ENCODE assay signal across 16 mouse cellular contexts in genomic region chr16:89848651-89849597, GRCm38 (mm10).
A peak's percentile ranks its signal among the peaks of the same experiment; 100 is the strongest.
DNase-seq lines count a peak whose midpoint lies in the region; ATAC-seq and TF ChIP-seq lines count a peak whose summit lies in the region.
"Had no signal": no experiment of that assay in that cellular context is flagged by ENCODE, and none has a peak within 500 bp of the region (broad histone marks: within the 10 kb centered on the region; RNA-seq: fewer than 3 reads in every experiment).

No protein-coding gene starts in this region.

- H3K4me1 ChIP-seq in lung, adult 2 months (ENCODE audit: control insufficient read depth, insufficient read depth, low read length): no peaks in the 10 kb centered on the region
- peaks cover 0 to 21% of the 10 kb centered on the region in 2 experiments; a peak in 2 of 4 replicates for H3K4me1 ChIP-seq in MEL (ENCODE audit: control insufficient read depth in 1 of 2, insufficient read depth in 2 of 2, low read length in 2 of 2)
- H3K4me1 ChIP-seq in olfactory bulb, adult 2 months (ENCODE audit: control insufficient read depth, insufficient read depth, low read length): peaks cover 20% of the 10 kb centered on the region
- H3K4me1 ChIP-seq in hindbrain, postnatal 0 days (ENCODE audit: insufficient read depth, low read length): no peaks in the 10 kb centered on the region
- H3K4me1 ChIP-seq in forebrain, embryonic 14.5 days (ENCODE audit: control insufficient read depth, insufficient read depth, low read length): no peaks in the 10 kb centered on the region
- H3K4me1 ChIP-seq: heart, embryonic 12.5 days; hindbrain, embryonic 15.5 days had no signal

- peaks cover 0 to 18% of the 10 kb centered on the region in 2 experiments; a peak in 2 of 4 replicates for H3K36me3 ChIP-seq in MEL (ENCODE audit: control insufficient read depth in 1 of 2, insufficient read depth in 2 of 2, low read length in 2 of 2)
- no peaks in the 10 kb centered on the region for H3K36me3 ChIP-seq in hindbrain, postnatal 0 days (ENCODE audit: insufficient read depth, low read length)
- peaks cover 2% of the 10 kb centered on the region; the same call in 1 of the 2 replicates for H3K36me3 ChIP-seq in forebrain, embryonic 14.5 days (ENCODE audit: control insufficient read depth, insufficient read depth, low read length)

- H3K9me3 ChIP-seq in MEL (replicated peaks; ENCODE audit: insufficient read depth, low read length): no peaks in the 10 kb centered on the region
- no peaks in the 10 kb centered on the region for H3K9me3 ChIP-seq in hindbrain, postnatal 0 days (ENCODE audit: low read length)
- H3K9me3 ChIP-seq in forebrain, embryonic 14.5 days (replicated peaks; ENCODE audit: control insufficient read depth, low read length): no peaks in the 10 kb centered on the region; the same call in 1 of the 2 replicates
- H3K9me3 ChIP-seq: heart, embryonic 12.5 days; hindbrain, embryonic 15.5 days had no signal

- H3K79me2 ChIP-seq in MEL (ENCODE audit: control insufficient read depth, insufficient read depth, low read length, poor library complexity): no peaks in the 10 kb centered on the region

- no peaks in the 10 kb centered on the region for H3K27me3 ChIP-seq in MEL (ENCODE audit: control insufficient read depth in 1 of 2, insufficient read depth in 2 of 2, low read length in 2 of 2)
- no peaks in the 10 kb centered on the region for H3K27me3 ChIP-seq in hindbrain, postnatal 0 days (ENCODE audit: insufficient read depth, low read length)
- H3K27me3 ChIP-seq in forebrain, embryonic 14.5 days (replicated peaks; ENCODE audit: control insufficient read depth, insufficient read depth, low read length): no peaks in the 10 kb centered on the region
- H3K27me3 ChIP-seq: heart, embryonic 12.5 days; hindbrain, embryonic 15.5 days; neural tube, embryonic 13.5 days had no signal

- H3K27ac ChIP-seq in MEL (ENCODE audit: control insufficient read depth, low read depth, low read length): peak overlapping the region; percentile 82
- H3K27ac ChIP-seq in olfactory bulb, adult 2 months (ENCODE audit: insufficient read depth, low read depth, low read length): 0 out of 2 replicates have a peak overlapping the region, but pooled peaks have one; percentile 6
- no peak overlapping the region for H3K27ac ChIP-seq in hindbrain, postnatal 0 days
- no peak overlapping the region for H3K27ac ChIP-seq in forebrain, embryonic 14.5 days (ENCODE audit: low read depth, low read length)
- H3K27ac ChIP-seq: hindbrain, embryonic 15.5 days; left cerebral cortex, adult 2 months; neural tube, embryonic 13.5 days had no signal

- peak overlapping the region; percentile 22; the same call in 1 of the 2 replicates for H3K9ac ChIP-seq in MEL (ENCODE audit: control insufficient read depth, low read depth, low read length, poor library complexity, severe bottlenecking)
- no peak overlapping the region for H3K9ac ChIP-seq in hindbrain, postnatal 0 days (replicated peaks; ENCODE audit: low read length)
- H3K9ac ChIP-seq in forebrain, embryonic 14.5 days (ENCODE audit: low read length): no peak overlapping the region
- H3K9ac ChIP-seq: heart, embryonic 12.5 days; hindbrain, embryonic 15.5 days; lung, embryonic 14.5 days; neural tube, embryonic 13.5 days had no signal

- peak; percentile 17 for DNase-seq in lung, adult 18-20 months
- no peak for DNase-seq in lung, adult 2 months
- DNase-seq in MEL (ENCODE audit: low read depth, low spot score): peak; percentile 90
- peak; percentile 82 for DNase-seq in induced T-regulatory cell, adult 2 months (ENCODE audit: low read depth)
- DNase-seq in hindbrain, postnatal 0 days (ENCODE audit: low spot score): no peak
- DNase-seq in forebrain, embryonic 14.5 days (ENCODE audit: low spot score): no peak
- no peak for DNase-seq in retina, embryonic 14.5 days (ENCODE audit: low spot score)
- DNase-seq: kidney, postnatal 4 days; lung, embryonic 14.5 days had no signal

- TF ChIP-seq EP300 in MEL (IDR thresholded peaks at IDR 0.05; ENCODE audit: low read depth in 1 of 2, low read length in 2 of 2): peak; percentile 82 to 84

- 81% methylated on average over 19 of the region's 19 CpGs for WGBS in lung, adult 2 months
- WGBS in olfactory bulb, adult 2 months: 64% methylated on average over 19 of the region's 19 CpGs
- 91% methylated on average over 19 of the region's 19 CpGs for WGBS in hindbrain, postnatal 0 days
- WGBS in forebrain, embryonic 14.5 days: 94% methylated on average over 19 of the region's 19 CpGs

- no peak for TF ChIP-seq POLR2A in lung, adult 2 months (IDR thresholded peaks at IDR 0.05; ENCODE audit: borderline replicate concordance, extremely low read depth, low read depth, low read length)
- no peak for TF ChIP-seq POLR2A in MEL (IDR thresholded peaks at IDR 0.05; ENCODE audit: control insufficient read depth in 1 of 2, insufficient read depth in 1 of 2, low read depth in 1 of 2, low read length in 2 of 2, poor library complexity in 1 of 2)
- TF ChIP-seq POLR2A in olfactory bulb, adult 2 months (IDR thresholded peaks at IDR 0.05; ENCODE audit: insufficient read depth, low read depth, low read length): no peak

- TF ChIP-seq RAD21 in MEL (IDR thresholded peaks at IDR 0.05; ENCODE audit: low read depth, low read length): no peak

- no peak for TF ChIP-seq CTCF in lung, adult 2 months (IDR thresholded peaks at IDR 0.05; ENCODE audit: insufficient read depth, low read length)
- no peak for TF ChIP-seq CTCF in MEL (IDR thresholded peaks at IDR 0.05 in 2 of 3, conservative IDR thresholded peaks at IDR 0.05 in 1 of 3; ENCODE audit: control insufficient read depth in 1 of 3, insufficient read depth in 1 of 3, low read depth in 2 of 3, low read length in 3 of 3, poor library complexity in 1 of 3, severe bottlenecking in 1 of 3)
- TF ChIP-seq CTCF in olfactory bulb, adult 2 months (IDR thresholded peaks at IDR 0.05; ENCODE audit: insufficient read depth, low read depth, low read length): no peak
- TF ChIP-seq CTCF in hindbrain, postnatal 0 days (IDR thresholded peaks at IDR 0.05; ENCODE audit: low read depth): no peak

- no peak for ATAC-seq in hindbrain, postnatal 0 days
- no peak for ATAC-seq in forebrain, embryonic 14.5 days

- no peak overlapping the region for H3K4me3 ChIP-seq in lung, adult 2 months (replicated peaks; ENCODE audit: extremely low read depth, low read depth, low read length)
- H3K4me3 ChIP-seq in MEL (ENCODE audit: control insufficient read depth in 1 of 2, insufficient read depth in 1 of 2, low read depth in 2 of 2, low read length in 2 of 2): peak overlapping the region; percentile 22 to 23; a peak in 3 of 4 replicates
- no peak overlapping the region for H3K4me3 ChIP-seq in olfactory bulb, adult 2 months (ENCODE audit: insufficient read depth, low read depth, low read length)
- H3K4me3 ChIP-seq in hindbrain, postnatal 0 days (ENCODE audit: low read length): no peak overlapping the region
- H3K4me3 ChIP-seq in forebrain, embryonic 14.5 days (ENCODE audit: low read depth, low read length): no peak overlapping the region
- H3K4me3 ChIP-seq: erythroblast, embryonic 14.5 days; heart, embryonic 12.5 days; hindbrain, embryonic 15.5 days; left cerebral cortex, adult 2 months; neural tube, embryonic 13.5 days had no signal

- H3K4me2 ChIP-seq in hindbrain, postnatal 0 days (ENCODE audit: low read depth, low read length): no peak overlapping the region
- no peak overlapping the region for H3K4me2 ChIP-seq in forebrain, embryonic 14.5 days (ENCODE audit: low read length)
- H3K4me2 ChIP-seq: heart, embryonic 12.5 days; hindbrain, embryonic 15.5 days; lung, embryonic 14.5 days; midbrain, embryonic 11.5 days; neural tube, embryonic 13.5 days had no signal

TF ChIP-seq in MEL, 35 proteins besides CTCF, POLR2A, EP300 and RAD21 (continues in another document):
- TF ChIP-seq MYC (IDR thresholded peaks at IDR 0.05; ENCODE audit: low read depth, low read length) (0 out of 2 replicates have a peak, but pooled peaks have one; percentile 6), HCFC1 (IDR thresholded peaks at IDR 0.05; ENCODE audit: low read depth, low read length) (no peak), E2F4 (IDR thresholded peaks at IDR 0.05; ENCODE audit: borderline replicate concordance, low read depth, low read length) (no peak), ELF1 (IDR thresholded peaks at IDR 0.05; ENCODE audit: low read depth, low read length) (no peak), TAL1 (IDR thresholded peaks at IDR 0.05; ENCODE audit: low read length) (no peak; the same call in 1 of the 2 replicates), MYB (IDR thresholded peaks at IDR 0.05; ENCODE audit: low read depth, low read length) (peak; percentile 75; the same call in 1 of the 2 replicates), SIN3A (IDR thresholded peaks at IDR 0.05; ENCODE audit: low read length) (peak; percentile 35; the same call in 1 of the 2 replicates), USF1 (IDR thresholded peaks at IDR 0.05; ENCODE audit: low read depth, low read length) (no peak), NRF1 (IDR thresholded peaks at IDR 0.05; ENCODE audit: insufficient read depth, low read depth, low read length, poor library complexity, severe bottlenecking) (no peak), JUND (IDR thresholded peaks at IDR 0.05; ENCODE audit: low read depth, low read length) (peak; percentile 76), SMC3 (IDR thresholded peaks at IDR 0.05; ENCODE audit: low read depth, low read length) (peak; percentile 24; the same call in 1 of the 2 replicates), ZMIZ1 (IDR thresholded peaks at IDR 0.05; ENCODE audit: low read depth, low read length) (no peak), MAX (IDR thresholded peaks at IDR 0.05; ENCODE audit: low read length) (0 out of 2 replicates have a peak, but pooled peaks have one; percentile 14), TBP (IDR thresholded peaks at IDR 0.05; ENCODE audit: low read depth, low read length) (no peak), RCOR1 (IDR thresholded peaks at IDR 0.05; ENCODE audit: low read depth, low read length) (peak; percentile 69; the same call in 1 of the 2 replicates), USF2 (IDR thresholded peaks at IDR 0.05; ENCODE audit: borderline replicate concordance in 1 of 2, insufficient read depth in 1 of 2, low read depth in 1 of 2, low read length in 2 of 2) (no peak), MXI1 (IDR thresholded peaks at IDR 0.05; ENCODE audit: low read depth, low read length) (no peak), NELFE (IDR thresholded peaks at IDR 0.05; ENCODE audit: low read depth, low read length) (no peak), POLR2AphosphoS5 (IDR thresholded peaks at IDR 0.05; ENCODE audit: borderline replicate concordance, low read depth, low read length) (no peak), ZC3H11A (IDR thresholded peaks at IDR 0.05; ENCODE audit: low read depth, low read length) (no peak), POLR2AphosphoS2 (IDR thresholded peaks at IDR 0.05; ENCODE audit: low read length) (no peak), ETS1 (IDR thresholded peaks at IDR 0.05; ENCODE audit: low read depth, low read length) (peak; percentile 78), UBTF (IDR thresholded peaks at IDR 0.05; ENCODE audit: borderline replicate concordance, insufficient read depth, low read depth, low read length) (no peak), GATA1 (IDR thresholded peaks at IDR 0.05; ENCODE audit: low read depth, low read length) (peak; percentile 86), CHD2 (IDR thresholded peaks at IDR 0.05; ENCODE audit: low read length) (no peak)

Comparison
In these comparisons a context has a peak if more than half of its experiments do, and no peak if none do; other contexts are left out.
1. DNase-seq: peak in lung, adult 18-20 months (2 of 2), MEL (single experiment) and induced T-regulatory cell, adult 2 months (single experiment); none in lung, adult 2 months (single experiment), hindbrain, postnatal 0 days (single experiment), forebrain, embryonic 14.5 days (single experiment) and retina, embryonic 14.5 days (single experiment).
2. H3K4me3 ChIP-seq: peak in MEL (2 of 2); none in lung, adult 2 months (single experiment), olfactory bulb, adult 2 months (single experiment), hindbrain, postnatal 0 days (single experiment) and forebrain, embryonic 14.5 days (single experiment).
3. H3K27ac ChIP-seq: peak in MEL (single experiment) and olfactory bulb, adult 2 months (single experiment); none in hindbrain, postnatal 0 days (single experiment) and forebrain, embryonic 14.5 days (single experiment).